Mouse (Mus musculus): ENCODE measurements around the gene Sfpq. TPM values are rescaled to one million over a fixed set of nuclear protein-coding genes. Genes with fewer than 3 reads are reported as not detected.
"Not testable (repeated sequence)": the region's sequence is repeated elsewhere in the genome, so short reads cannot be mapped to it uniquely, and the experiment has no call there.

Gene Sfpq
- polyA plus RNA-seq, 1 experiment from 2014 or later: 120 TPM

GRCm38 (mm10) chr4:127005113-127005936 is 15.8 kb upstream of the Sfpq start:
- no peaks in the 10 kb centered on the region for H3K9me3 ChIP-seq
- H3K27me3 ChIP-seq: no peaks in the 10 kb centered on the region
- WGBS: 17% methylated on average over 25 of the region's 25 CpGs
- H3K4me1 ChIP-seq: peaks cover 13% of the 10 kb centered on the region
- H3K9ac ChIP-seq: peak overlapping the region; percentile 65
- H3K4me3 ChIP-seq: peak overlapping the region; percentile 42
- peak overlapping the region; percentile 39; the same call in 1 of the 2 replicates for H3K27ac ChIP-seq
- no peaks in the 10 kb centered on the region for H3K36me3 ChIP-seq
- ATAC-seq (ENCODE audit: insufficient number of reproducible peaks, insufficient read depth, low FRiP score, low TSS enrichment, low read depth): 0 out of 2 replicates have a peak, but pooled peaks have one; percentile 32
- H3K4me2 ChIP-seq: peak overlapping the region; percentile 63

- peak; percentile 67; the same call in 1 of the 2 replicates for ATAC-seq (ENCODE audit: insufficient number of reproducible peaks, insufficient read depth, low FRiP score, low TSS enrichment, low read depth)
- H3K9me3 ChIP-seq, H3K27me3 ChIP-seq, H3K27ac ChIP-seq, H3K36me3 ChIP-seq, H3K4me1 ChIP-seq: not testable (repeated sequence)
- WGBS: 15% methylated on average over 14 of the region's 26 CpGs
- Histone ChIP-seq H3K9ac (0 out of 2 replicates have a peak overlapping the region, but pooled peaks have one; percentile 36), H3K4me2 (peak overlapping the region; percentile 44), H3K4me3 (peak overlapping the region; percentile 35)
Observed at GRCm38 (mm10) chr4:127015294-127015993, 5.7 kb upstream of the Sfpq start.

DNA sequence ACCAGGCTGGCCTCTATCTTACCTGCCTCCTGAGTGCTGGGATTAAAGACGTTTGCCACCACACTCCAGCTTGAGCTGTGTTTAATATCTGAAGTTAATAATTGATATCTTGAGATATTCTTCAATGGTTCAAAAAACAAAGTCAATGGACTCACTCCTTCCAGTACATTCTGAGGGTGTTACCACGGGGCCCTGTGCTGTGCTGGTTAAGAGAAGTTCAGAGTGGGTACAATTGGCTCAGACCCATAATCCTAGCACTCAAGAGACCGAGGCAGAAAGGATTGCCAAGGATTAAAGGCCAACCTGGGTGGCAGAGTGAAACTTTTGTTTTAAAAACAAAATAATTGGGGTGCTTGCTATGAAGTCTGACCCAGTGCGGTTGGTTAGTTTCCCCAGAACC is 4.8 kb upstream of the Sfpq start:
- Histone ChIP-seq H3K27me3 (no peaks in the 10 kb centered on the region), H3K9me3 (no peaks in the 10 kb centered on the region), H3K9ac (no peak overlapping the region), H3K27ac (no peak overlapping the region), H3K4me2 (no peak overlapping the region), H3K4me1 (no peaks in the 10 kb centered on the region), H3K36me3 (no peaks in the 10 kb centered on the region), H3K4me3 (no peak overlapping the region)
- ATAC-seq (ENCODE audit: insufficient number of reproducible peaks, insufficient read depth, low FRiP score, low TSS enrichment, low read depth): no peak
- WGBS: 83% methylated on average over 4 of the region's 4 CpGs

DNA sequence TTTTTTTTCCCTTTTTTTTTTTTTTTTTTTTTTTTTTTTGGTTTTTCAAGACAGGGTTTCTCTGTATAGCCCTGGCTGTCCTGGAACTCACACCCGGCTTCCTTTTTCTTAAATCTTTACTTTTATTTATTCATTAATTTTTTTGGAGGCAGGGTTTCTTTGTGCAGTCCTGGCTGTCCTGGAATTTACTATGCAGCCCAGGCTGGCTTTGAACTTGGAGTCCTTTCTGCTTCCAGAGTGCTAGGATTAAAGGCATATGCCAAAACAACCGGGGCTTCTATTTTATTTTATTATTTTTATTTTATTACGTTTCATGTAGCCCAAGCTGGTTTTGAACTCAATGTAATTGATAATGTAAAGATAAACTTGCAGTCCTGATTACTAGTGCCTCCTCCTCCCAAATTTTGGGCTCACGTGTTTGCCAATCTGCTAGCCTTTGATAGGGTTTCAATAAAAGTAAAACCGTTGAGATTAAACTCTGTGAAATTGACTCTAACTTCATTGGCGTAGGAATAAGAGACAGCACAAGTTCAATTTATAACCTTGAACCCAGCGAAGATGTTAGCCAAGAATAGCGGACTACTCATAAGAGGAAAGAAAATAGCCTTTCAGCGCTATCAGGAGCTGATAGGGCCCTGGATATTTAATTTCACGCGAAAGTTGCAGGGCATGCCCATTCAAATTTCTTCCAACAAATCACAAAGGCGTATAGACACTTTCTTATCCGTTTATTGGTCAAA is 543 bp upstream of the Sfpq start:
- peaks cover 19% of the 10 kb centered on the region for H3K4me1 ChIP-seq
- peak overlapping the region; percentile 98 for H3K4me3 ChIP-seq
- ATAC-seq (ENCODE audit: insufficient number of reproducible peaks, insufficient read depth, low FRiP score, low TSS enrichment, low read depth): no peak
- 11% methylated on average over 13 of the region's 13 CpGs for WGBS
- peak overlapping the region; percentile 58 for H3K4me2 ChIP-seq
- peak overlapping the region; percentile 34; the same call in 1 of the 2 replicates for H3K27ac ChIP-seq
- H3K36me3 ChIP-seq: peaks cover 25% of the 10 kb centered on the region
- no peaks in the 10 kb centered on the region for H3K9me3 ChIP-seq
- H3K9ac ChIP-seq: peak overlapping the region; percentile 47; the same call in 1 of the 2 replicates
- H3K27me3 ChIP-seq: no peaks in the 10 kb centered on the region

DNA sequence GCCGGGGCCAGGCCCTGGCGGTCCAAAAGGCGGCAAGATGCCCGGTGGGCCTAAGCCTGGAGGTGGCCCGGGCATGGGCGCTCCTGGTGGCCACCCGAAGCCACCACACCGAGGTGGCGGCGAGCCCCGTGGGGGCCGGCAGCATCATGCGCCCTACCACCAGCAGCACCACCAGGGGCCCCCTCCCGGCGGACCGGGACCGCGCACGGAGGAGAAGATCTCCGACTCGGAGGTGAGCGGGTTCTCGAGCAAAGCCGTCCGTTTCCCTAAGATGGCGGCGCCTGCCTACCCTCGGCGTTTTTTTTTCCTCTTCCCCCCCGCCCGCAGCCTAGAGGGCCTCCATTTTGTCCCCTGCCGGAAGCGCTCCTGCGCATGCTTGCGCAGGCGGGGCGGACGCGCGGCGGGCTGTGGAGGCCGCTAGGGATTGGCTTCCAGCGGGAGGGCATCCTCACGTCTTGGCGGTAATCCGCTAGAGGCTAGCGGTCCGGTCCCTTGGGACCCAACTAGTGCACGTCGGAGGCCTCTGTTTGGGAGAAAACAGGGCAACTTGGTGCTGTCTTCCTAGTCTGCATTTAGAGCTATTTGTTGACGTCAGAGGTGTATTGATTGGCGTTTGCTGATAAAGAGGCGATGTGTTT is 984 bp downstream of the Sfpq start:
- H3K36me3 ChIP-seq: peaks cover 40% of the 10 kb centered on the region
- H3K9ac ChIP-seq: peak overlapping the region; percentile 100
- peak overlapping the region; percentile 97 for H3K27ac ChIP-seq
- no peaks in the 10 kb centered on the region for H3K27me3 ChIP-seq
- H3K4me2 ChIP-seq: peak overlapping the region; percentile 95
- H3K4me3 ChIP-seq: peak overlapping the region; percentile 98
- ATAC-seq (ENCODE audit: insufficient number of reproducible peaks, insufficient read depth, low FRiP score, low TSS enrichment, low read depth): peak; percentile 67; the same call in 1 of the 2 replicates
- under 1% methylated on average over 49 of the region's 53 CpGs for WGBS
- no peaks in the 10 kb centered on the region for H3K9me3 ChIP-seq
- H3K4me1 ChIP-seq: peaks cover 32% of the 10 kb centered on the region

GRCm38 (mm10) chr4:127023201-127023600 is 2.1 kb downstream of the Sfpq start:
- peak overlapping the region; percentile 100 for H3K9ac ChIP-seq
- WGBS: 1% methylated on average over 9 of the region's 9 CpGs
- H3K4me3 ChIP-seq: peak overlapping the region; percentile 98
- peaks cover 51% of the 10 kb centered on the region for H3K36me3 ChIP-seq
- H3K4me1 ChIP-seq: peaks cover 39% of the 10 kb centered on the region
- ATAC-seq (ENCODE audit: insufficient number of reproducible peaks, insufficient read depth, low FRiP score, low TSS enrichment, low read depth): no peak
- no peaks in the 10 kb centered on the region for H3K9me3 ChIP-seq
- H3K27ac ChIP-seq: no peak overlapping the region
- peak overlapping the region; percentile 95 for H3K4me2 ChIP-seq
- H3K27me3 ChIP-seq: no peaks in the 10 kb centered on the region

GRCm38 (mm10) chr4:127024240-127024639 is 3.1 kb downstream of the Sfpq start:
- no peak for ATAC-seq (ENCODE audit: insufficient number of reproducible peaks, insufficient read depth, low FRiP score, low TSS enrichment, low read depth)
- WGBS: 29% methylated on average over 1 of the region's 1 CpGs
- Histone ChIP-seq H3K27me3 (no peaks in the 10 kb centered on the region), H3K36me3 (peaks cover 57% of the 10 kb centered on the region), H3K9me3 (no peaks in the 10 kb centered on the region), H3K4me2 (peak overlapping the region; percentile 95), H3K9ac (peak overlapping the region; percentile 100), H3K4me3 (peak overlapping the region; percentile 98), H3K27ac (no peak overlapping the region), H3K4me1 (peaks cover 39% of the 10 kb centered on the region)

- no peaks in the 10 kb centered on the region for H3K9me3 ChIP-seq
- no peak overlapping the region for H3K4me3 ChIP-seq
- 80% methylated on average over 4 of the region's 4 CpGs for WGBS
- H3K4me1 ChIP-seq: peaks cover 39% of the 10 kb centered on the region
- H3K9ac ChIP-seq: no peak overlapping the region
- H3K27me3 ChIP-seq: no peaks in the 10 kb centered on the region
- H3K27ac ChIP-seq: no peak overlapping the region
- ATAC-seq (ENCODE audit: insufficient number of reproducible peaks, insufficient read depth, low FRiP score, low TSS enrichment, low read depth): no peak
- H3K4me2 ChIP-seq: no peak overlapping the region; the same call in none of the 2 replicates
- peaks cover 82% of the 10 kb centered on the region for H3K36me3 ChIP-seq
Observed at GRCm38 (mm10) chr4:127026826-127027225, 5.7 kb downstream of the Sfpq start.

DNA sequence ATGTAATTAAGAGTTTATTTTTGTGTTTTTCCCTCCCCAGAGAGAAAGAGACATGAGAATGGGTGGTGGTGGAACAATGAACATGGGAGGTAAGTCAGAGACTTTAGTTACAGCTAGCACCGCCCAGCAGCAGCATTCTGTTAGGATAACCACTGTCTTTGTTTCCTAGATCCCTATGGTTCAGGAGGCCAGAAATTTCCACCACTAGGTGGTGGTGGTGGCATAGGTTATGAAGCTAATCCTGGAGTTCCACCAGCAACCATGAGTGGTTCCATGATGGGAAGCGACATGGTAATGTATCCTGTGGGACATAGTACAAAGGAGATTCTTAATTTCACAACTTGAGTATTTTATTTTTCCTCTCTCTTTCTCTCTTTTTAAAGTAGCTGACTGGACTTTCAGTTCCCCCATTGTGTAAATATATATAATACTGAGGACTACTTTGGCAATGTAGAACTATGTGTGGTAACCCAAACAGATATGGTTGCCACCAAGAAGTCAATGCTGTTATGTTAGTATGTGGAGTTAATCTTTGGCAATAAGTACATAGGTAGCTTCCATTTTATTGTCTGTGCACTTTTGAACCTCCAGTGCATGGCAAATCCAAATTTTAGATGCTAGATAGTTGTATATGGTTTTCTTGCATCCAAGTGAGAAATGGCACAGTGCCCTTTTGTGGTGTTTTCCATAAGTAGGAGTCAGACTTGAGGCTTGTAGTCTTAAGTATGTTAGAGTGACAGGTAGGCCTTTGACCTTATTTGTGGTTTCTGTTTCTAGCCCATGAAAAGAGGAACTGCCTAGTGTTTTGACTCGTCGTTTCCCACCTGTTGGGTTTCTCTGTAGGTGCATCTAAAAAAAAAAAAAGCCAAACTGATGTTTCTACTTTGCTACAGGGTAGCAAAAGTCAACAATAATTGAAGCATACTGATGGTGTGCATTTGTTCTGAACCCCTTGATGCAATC is 6.4 kb downstream of the Sfpq start:
- Histone ChIP-seq H3K27ac (no peak overlapping the region), H3K36me3 (peaks cover 89% of the 10 kb centered on the region), H3K4me3 (no peak overlapping the region), H3K9me3 (no peaks in the 10 kb centered on the region), H3K4me1 (peaks cover 39% of the 10 kb centered on the region), H3K27me3 (no peaks in the 10 kb centered on the region), H3K9ac (no peak overlapping the region), H3K4me2 (no peak overlapping the region; the same call in 1 of the 2 replicates)
- WGBS: 67% methylated on average over 4 of the region's 4 CpGs
- ATAC-seq (ENCODE audit: insufficient number of reproducible peaks, insufficient read depth, low FRiP score, low TSS enrichment, low read depth): no peak

GRCm38 (mm10) chr4:127037158-127037557 is 16.0 kb downstream of the Sfpq start:
- 88% methylated on average over 3 of the region's 3 CpGs for WGBS
- no peak for ATAC-seq (ENCODE audit: insufficient number of reproducible peaks, insufficient read depth, low FRiP score, low TSS enrichment, low read depth)

More at GRCm38 (mm10) chr4:127037158-127037557, 16.0 kb downstream of the Sfpq start:
- H3K36me3 ChIP-seq: peaks cover 87% of the 10 kb centered on the region
- no peak overlapping the region for H3K9ac ChIP-seq
- no peaks in the 10 kb centered on the region for H3K27me3 ChIP-seq
- no peak overlapping the region for H3K4me3 ChIP-seq
- H3K9me3 ChIP-seq: no peaks in the 10 kb centered on the region
- H3K4me1 ChIP-seq: no peaks in the 10 kb centered on the region
- H3K4me2 ChIP-seq: no peak overlapping the region
- no peak overlapping the region for H3K27ac ChIP-seq
